Comparison of ENCODE assay signal across 8 mouse cellular contexts in the genomic region with DNA sequence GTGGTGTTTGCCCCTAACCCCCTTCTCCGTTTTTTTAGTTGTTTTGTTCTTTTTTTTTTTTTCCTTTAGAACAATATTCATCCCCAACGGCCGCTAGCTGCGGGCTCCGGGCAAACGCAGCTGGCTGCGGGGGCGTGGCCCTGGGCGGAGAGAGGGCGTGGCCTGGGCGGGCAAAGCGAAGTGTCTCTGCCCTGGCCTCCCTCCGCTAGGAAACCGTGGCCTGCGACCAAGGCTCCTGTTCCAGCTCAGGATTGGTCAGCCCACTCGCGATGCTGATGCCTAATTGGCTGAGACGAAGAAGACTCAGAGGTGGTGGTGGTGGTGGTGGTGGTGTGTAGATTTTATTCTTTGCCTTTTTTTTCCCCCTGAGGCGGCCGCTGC. TPM values are rescaled to one million over a fixed set of nuclear protein-coding genes. Genes with fewer than 3 reads are reported as not detected.
DNase-seq lines count a peak whose midpoint lies in the region; ATAC-seq and TF ChIP-seq lines count a peak whose summit lies in the region.

TSS of gene Tcf20 (minus strand) at position 141 of the 381 bp plus-strand sequence.

- H3K27ac ChIP-seq in bone marrow macrophage, adult 2 months (ENCODE audit: insufficient read depth, low read depth, low read length) = no peak within 1 kb of the TSS
- no peak within 1 kb of the TSS for H3K27ac ChIP-seq in embryonic fibroblast, embryonic 13.5 days (ENCODE audit: insufficient read depth, low read length)
- H3K27ac ChIP-seq in heart, embryonic 10.5 days = no peak within 1 kb of the TSS
- peak within 1 kb of the TSS; percentile 67 for H3K27ac ChIP-seq in kidney, embryonic 15.5 days

- TF ChIP-seq POLR2A in bone marrow macrophage, adult 2 months (IDR thresholded peaks at IDR 0.05; ENCODE audit: borderline replicate concordance, low read depth, low read length) = no peak
- TF ChIP-seq POLR2A in embryonic fibroblast, embryonic 13.5 days (IDR thresholded peaks at IDR 0.05; ENCODE audit: low read depth, low read length) = no peak

- peak within 1 kb of the TSS; percentile 63 for H3K4me3 ChIP-seq in bone marrow macrophage, adult 2 months (ENCODE audit: insufficient read depth, low read length)
- H3K4me3 ChIP-seq in embryonic fibroblast, embryonic 13.5 days (ENCODE audit: insufficient read depth, low read length) = peak within 1 kb of the TSS; percentile 31
- H3K4me3 ChIP-seq in heart, embryonic 10.5 days = peak within 1 kb of the TSS; percentile 61
- peak within 1 kb of the TSS; percentile 51 for H3K4me3 ChIP-seq in kidney, embryonic 15.5 days (replicated peaks)

- H3K9ac ChIP-seq in kidney, embryonic 15.5 days = peak within 1 kb of the TSS; percentile 44

- no peaks in the 10 kb centered on the region for H3K9me3 ChIP-seq in heart, embryonic 10.5 days
- H3K9me3 ChIP-seq in kidney, embryonic 15.5 days (replicated peaks) = no peaks in the 10 kb centered on the region

- TF ChIP-seq CTCF in bone marrow macrophage, adult 2 months (IDR thresholded peaks at IDR 0.05; ENCODE audit: low read depth, low read length) = no peak
- no peak for TF ChIP-seq CTCF in embryonic fibroblast, embryonic 13.5 days (IDR thresholded peaks at IDR 0.05; ENCODE audit: borderline replicate concordance, insufficient read depth, low read length)

- H3K4me2 ChIP-seq in kidney, embryonic 15.5 days = peak within 1 kb of the TSS; percentile 86

- peaks cover 77% of the 10 kb centered on the region for H3K27me3 ChIP-seq in heart, embryonic 10.5 days (ENCODE audit: insufficient read depth, poor library complexity, severe bottlenecking)
- H3K27me3 ChIP-seq in kidney, embryonic 15.5 days = peaks cover 68% of the 10 kb centered on the region
- H3K27me3 ChIP-seq in splenic B cell, adult 2 months (ENCODE audit: control insufficient read depth, insufficient read depth, low read length, poor library complexity, severe bottlenecking) = no peaks in the 10 kb centered on the region; the same call in 1 of the 2 replicates

- H3K4me1 ChIP-seq in bone marrow macrophage, adult 2 months (ENCODE audit: control insufficient read depth, insufficient read depth, low read length) = peaks cover 2% of the 10 kb centered on the region; the same call in 1 of the 2 replicates
- peaks cover 11% of the 10 kb centered on the region; the same call in 1 of the 2 replicates for H3K4me1 ChIP-seq in embryonic fibroblast, embryonic 13.5 days (ENCODE audit: control insufficient read depth, insufficient read depth, low read length)
- H3K4me1 ChIP-seq in heart, embryonic 10.5 days = peaks cover 39% of the 10 kb centered on the region
- H3K4me1 ChIP-seq in kidney, embryonic 15.5 days = peaks cover 73% of the 10 kb centered on the region

- WGBS in heart, embryonic 10.5 days = under 1% methylated on average over 20 of the region's 20 CpGs
- WGBS in kidney, embryonic 15.5 days = 1% methylated on average over 20 of the region's 20 CpGs

- no peaks in the 10 kb centered on the region for H3K36me3 ChIP-seq in heart, embryonic 10.5 days
- no peaks in the 10 kb centered on the region for H3K36me3 ChIP-seq in kidney, embryonic 15.5 days
- no peaks in the 10 kb centered on the region for H3K36me3 ChIP-seq in splenic B cell, adult 2 months (ENCODE audit: control insufficient read depth, insufficient read depth, low read length, poor library complexity, severe bottlenecking)

- peak; percentile 76 for ATAC-seq in kidney, embryonic 15.5 days (replicated peaks; ENCODE audit: low FRiP score)
- ATAC-seq in monocyte, adult 5-6 weeks (replicated peaks; ENCODE audit: insufficient number of reproducible peaks, low FRiP score, low TSS enrichment, poor library complexity, severe bottlenecking) = peak; percentile 89

- DNase-seq in A20 (ENCODE audit: low read depth, low spot score) (peak; percentile 94), liver (peak; percentile 92)
- peak; percentile 95 for DNase-seq in heart, embryonic 10.5 days (ENCODE audit: low spot score)
- peak; percentile 92 for DNase-seq in splenic B cell, adult 2 months (ENCODE audit: low read depth, low spot score)

RNA-seq across cellular contexts. Expression of gene Tcf20, which starts in this region (rescaled TPM):
- 20.1 and 21.4 TPM in 2 replicates for polyA plus RNA-seq in bone marrow macrophage, adult 2 months (2012; ENCODE audit: insufficient read depth, insufficient read length, missing spikeins)
- 53.6 and 56.9 TPM in 2 replicates for polyA plus RNA-seq in embryonic fibroblast, embryonic 13.5 days (2011; ENCODE audit: insufficient read length, low read depth, missing spikeins)
- 4.0 and 6.0 TPM in 2 replicates for polyA plus RNA-seq in heart, embryonic 10.5 days (2016; fragmentation: Nextera tagmentation; extraction: Ambion mirVana)
- polyA plus RNA-seq in kidney, embryonic 15.5 days (2015; fragmentation: Nextera tagmentation; extraction: Ambion mirVana) = 8.4 and 9.3 TPM in 2 replicates
- 77.4 to 104 TPM (median 81.3 TPM) in 3 replicates for total RNA-seq in monocyte, adult 5-6 weeks (2017)
